Mouse (Mus musculus): ENCODE data around the gene Cyp4f39. TPM values are rescaled to one million over a fixed set of nuclear protein-coding genes. Genes with fewer than 3 reads are reported as not detected.
A peak's percentile ranks its signal among the peaks of the same experiment; 100 is the strongest.

Cyp4f39 gene
- polyA plus RNA-seq, 1 experiment from 2014 or later: 4.8 TPM

GRCm38 (mm10) chr17:32426610-32427009 lies 25.9 kb upstream of the Cyp4f39 start:
- DNase-seq (ENCODE audit: low spot score) (no peak), ATAC-seq (ENCODE audit: low read depth) (no peak)
- Histone ChIP-seq H3K9ac (ENCODE audit: low read depth, low read length) (no peak overlapping the region), H3K27ac (replicated peaks; ENCODE audit: low read depth, low read length) (no peak overlapping the region), H3K27me3 (replicated peaks; ENCODE audit: control insufficient read depth, insufficient read depth, low read length) (no peaks in the 10 kb centered on the region), H3K9me3 (ENCODE audit: control insufficient read depth, low read length) (no peaks in the 10 kb centered on the region), H3K4me3 (ENCODE audit: low read depth, low read length) (no peak overlapping the region), H3K4me2 (ENCODE audit: low read depth, low read length) (no peak overlapping the region), H3K4me1 (ENCODE audit: control insufficient read depth, insufficient read depth, low read length) (no peaks in the 10 kb centered on the region), H3K36me3 (ENCODE audit: control insufficient read depth, insufficient read depth, low read length) (no peaks in the 10 kb centered on the region)

- WGBS: 66% methylated on average over 3 of the region's 3 CpGs
- peak; percentile 63 for DNase-seq (ENCODE audit: low spot score)
These were observed 20.6 kb upstream of the Cyp4f39 start for GRCm38 (mm10) chr17:32431972-32432371.

GRCm38 (mm10) chr17:32434324-32434723 lies 18.2 kb upstream of the Cyp4f39 start:
- WGBS: 68% methylated on average over 4 of the region's 4 CpGs

More at GRCm38 (mm10) chr17:32431972-32432371, 20.6 kb upstream of the Cyp4f39 start:
- ATAC-seq (ENCODE audit: low read depth): no peak
- Histone ChIP-seq H3K9ac (ENCODE audit: low read depth, low read length) (no peak overlapping the region), H3K9me3 (ENCODE audit: control insufficient read depth, low read length) (no peaks in the 10 kb centered on the region), H3K36me3 (ENCODE audit: control insufficient read depth, insufficient read depth, low read length) (no peaks in the 10 kb centered on the region), H3K27ac (replicated peaks; ENCODE audit: low read depth, low read length) (no peak overlapping the region), H3K27me3 (replicated peaks; ENCODE audit: control insufficient read depth, insufficient read depth, low read length) (no peaks in the 10 kb centered on the region), H3K4me3 (ENCODE audit: low read depth, low read length) (no peak overlapping the region), H3K4me1 (ENCODE audit: control insufficient read depth, insufficient read depth, low read length) (no peaks in the 10 kb centered on the region), H3K4me2 (ENCODE audit: low read depth, low read length) (no peak overlapping the region)

GRCm38 (mm10) chr17:32435151-32435550 lies 17.4 kb upstream of the Cyp4f39 start:
- no peaks in the 10 kb centered on the region for H3K27me3 ChIP-seq (replicated peaks; ENCODE audit: control insufficient read depth, insufficient read depth, low read length)
- no peak for DNase-seq (ENCODE audit: low spot score)
- no peaks in the 10 kb centered on the region for H3K4me1 ChIP-seq (ENCODE audit: control insufficient read depth, insufficient read depth, low read length)
- no peaks in the 10 kb centered on the region for H3K9me3 ChIP-seq (ENCODE audit: control insufficient read depth, low read length)
- no peak overlapping the region for H3K27ac ChIP-seq (replicated peaks; ENCODE audit: low read depth, low read length)
- no peak overlapping the region for H3K4me2 ChIP-seq (ENCODE audit: low read depth, low read length)
- ATAC-seq (ENCODE audit: low read depth): no peak
- H3K4me3 ChIP-seq (ENCODE audit: low read depth, low read length): no peak overlapping the region
- 56% methylated on average over 5 of the region's 5 CpGs for WGBS
- H3K9ac ChIP-seq (ENCODE audit: low read depth, low read length): 0 out of 2 replicates have a peak overlapping the region, but pooled peaks have one; percentile 10
- H3K36me3 ChIP-seq (ENCODE audit: control insufficient read depth, insufficient read depth, low read length): no peaks in the 10 kb centered on the region

More at GRCm38 (mm10) chr17:32434324-32434723, 18.2 kb upstream of the Cyp4f39 start:
- DNase-seq (ENCODE audit: low spot score) (no peak), ATAC-seq (ENCODE audit: low read depth) (no peak)
- Histone ChIP-seq H3K4me3 (ENCODE audit: low read depth, low read length) (no peak overlapping the region), H3K4me1 (ENCODE audit: control insufficient read depth, insufficient read depth, low read length) (no peaks in the 10 kb centered on the region), H3K9me3 (ENCODE audit: control insufficient read depth, low read length) (no peaks in the 10 kb centered on the region), H3K27me3 (replicated peaks; ENCODE audit: control insufficient read depth, insufficient read depth, low read length) (no peaks in the 10 kb centered on the region), H3K36me3 (ENCODE audit: control insufficient read depth, insufficient read depth, low read length) (no peaks in the 10 kb centered on the region), H3K9ac (ENCODE audit: low read depth, low read length) (no peak overlapping the region), H3K27ac (replicated peaks; ENCODE audit: low read depth, low read length) (no peak overlapping the region), H3K4me2 (ENCODE audit: low read depth, low read length) (no peak overlapping the region)

- Histone ChIP-seq H3K4me2 (ENCODE audit: low read depth, low read length) (no peak overlapping the region), H3K27ac (replicated peaks; ENCODE audit: low read depth, low read length) (no peak overlapping the region), H3K9ac (ENCODE audit: low read depth, low read length) (no peak overlapping the region), H3K27me3 (replicated peaks; ENCODE audit: control insufficient read depth, insufficient read depth, low read length) (no peaks in the 10 kb centered on the region), H3K4me1 (ENCODE audit: control insufficient read depth, insufficient read depth, low read length) (no peaks in the 10 kb centered on the region), H3K4me3 (ENCODE audit: low read depth, low read length) (no peak overlapping the region), H3K36me3 (ENCODE audit: control insufficient read depth, insufficient read depth, low read length) (no peaks in the 10 kb centered on the region), H3K9me3 (ENCODE audit: control insufficient read depth, low read length) (no peaks in the 10 kb centered on the region)
- ATAC-seq (ENCODE audit: low read depth) (no peak), DNase-seq (ENCODE audit: low spot score) (no peak)
- WGBS: 94% methylated on average over 4 of the region's 4 CpGs
These were observed 15.4 kb upstream of the Cyp4f39 start for GRCm38 (mm10) chr17:32437106-32437505.

- 80% methylated on average over 6 of the region's 6 CpGs for WGBS
- no peaks in the 10 kb centered on the region for H3K4me1 ChIP-seq (ENCODE audit: control insufficient read depth, insufficient read depth, low read length)
- H3K4me2 ChIP-seq (ENCODE audit: low read depth, low read length): no peak overlapping the region
- H3K9ac ChIP-seq (ENCODE audit: low read depth, low read length): no peak overlapping the region
- no peaks in the 10 kb centered on the region for H3K36me3 ChIP-seq (ENCODE audit: control insufficient read depth, insufficient read depth, low read length)
- DNase-seq (ENCODE audit: low spot score): no peak
- no peaks in the 10 kb centered on the region for H3K27me3 ChIP-seq (replicated peaks; ENCODE audit: control insufficient read depth, insufficient read depth, low read length)
- H3K27ac ChIP-seq (replicated peaks; ENCODE audit: low read depth, low read length): no peak overlapping the region
- no peak for ATAC-seq (ENCODE audit: low read depth)
- no peak overlapping the region for H3K4me3 ChIP-seq (ENCODE audit: low read depth, low read length)
- H3K9me3 ChIP-seq (ENCODE audit: control insufficient read depth, low read length): 0 out of 2 replicates have a peak, but pooled peaks cover 4% of the 10 kb centered on the region
These were observed 9.3 kb upstream of the Cyp4f39 start for GRCm38 (mm10) chr17:32443245-32443644.

- Histone ChIP-seq H3K27ac (replicated peaks; ENCODE audit: low read depth, low read length) (no peak overlapping the region), H3K4me3 (ENCODE audit: low read depth, low read length) (no peak overlapping the region)
These were observed 7.5 kb upstream of the Cyp4f39 start for GRCm38 (mm10) chr17:32445016-32445415.

GRCm38 (mm10) chr17:32447195-32447594 lies 5.3 kb upstream of the Cyp4f39 start:
- no peaks in the 10 kb centered on the region for H3K4me1 ChIP-seq (ENCODE audit: control insufficient read depth, insufficient read depth, low read length)
- DNase-seq (ENCODE audit: low spot score): no peak
- H3K27ac ChIP-seq (replicated peaks; ENCODE audit: low read depth, low read length): no peak overlapping the region
- H3K36me3 ChIP-seq (ENCODE audit: control insufficient read depth, insufficient read depth, low read length): no peaks in the 10 kb centered on the region
- no peak for ATAC-seq (ENCODE audit: low read depth)
- no peaks in the 10 kb centered on the region; the same call in 1 of the 2 replicates for H3K27me3 ChIP-seq (replicated peaks; ENCODE audit: control insufficient read depth, insufficient read depth, low read length)
- no peak overlapping the region for H3K4me2 ChIP-seq (ENCODE audit: low read depth, low read length)
- H3K4me3 ChIP-seq (ENCODE audit: low read depth, low read length): no peak overlapping the region
- 0 out of 2 replicates have a peak, but pooled peaks cover 9% of the 10 kb centered on the region for H3K9me3 ChIP-seq (ENCODE audit: control insufficient read depth, low read length)
- H3K9ac ChIP-seq (ENCODE audit: low read depth, low read length): no peak overlapping the region

More at GRCm38 (mm10) chr17:32445016-32445415, 7.5 kb upstream of the Cyp4f39 start:
- H3K9me3 ChIP-seq (ENCODE audit: control insufficient read depth, low read length): 0 out of 2 replicates have a peak, but pooled peaks cover 9% of the 10 kb centered on the region
- DNase-seq (ENCODE audit: low spot score) (peak; percentile 11), ATAC-seq (ENCODE audit: low read depth) (no peak)
- no peaks in the 10 kb centered on the region for H3K4me1 ChIP-seq (ENCODE audit: control insufficient read depth, insufficient read depth, low read length)
- WGBS: 69% methylated on average over 5 of the region's 5 CpGs
- no peaks in the 10 kb centered on the region for H3K27me3 ChIP-seq (replicated peaks; ENCODE audit: control insufficient read depth, insufficient read depth, low read length)
- no peaks in the 10 kb centered on the region for H3K36me3 ChIP-seq (ENCODE audit: control insufficient read depth, insufficient read depth, low read length)
- no peak overlapping the region for H3K4me2 ChIP-seq (ENCODE audit: low read depth, low read length)
- H3K9ac ChIP-seq (ENCODE audit: low read depth, low read length): no peak overlapping the region

GRCm38 (mm10) chr17:32449042-32449441 lies 3.5 kb upstream of the Cyp4f39 start:
- DNase-seq (ENCODE audit: low spot score): no peak
- Histone ChIP-seq H3K27me3 (replicated peaks; ENCODE audit: control insufficient read depth, insufficient read depth, low read length) (peaks cover 8% of the 10 kb centered on the region), H3K4me1 (ENCODE audit: control insufficient read depth, insufficient read depth, low read length) (no peaks in the 10 kb centered on the region), H3K36me3 (ENCODE audit: control insufficient read depth, insufficient read depth, low read length) (no peaks in the 10 kb centered on the region), H3K4me3 (ENCODE audit: low read depth, low read length) (no peak overlapping the region), H3K9ac (ENCODE audit: low read depth, low read length) (no peak overlapping the region), H3K9me3 (ENCODE audit: control insufficient read depth, low read length) (0 out of 2 replicates have a peak, but pooled peaks cover 9% of the 10 kb centered on the region), H3K4me2 (ENCODE audit: low read depth, low read length) (no peak overlapping the region), H3K27ac (replicated peaks; ENCODE audit: low read depth, low read length) (no peak overlapping the region)
- no peak for ATAC-seq (ENCODE audit: low read depth)
- 88% methylated on average over 1 of the region's 1 CpGs for WGBS
